Mouse (Mus musculus) kidney, adult 2 months (tissue): ENCODE measurements at regions not wholly inside any gene's neighbourhood (a gene's known extent, or its start where the extent isn't known, plus 50 kb on each side); places are given as distances from the start of the nearest gene placed in this dataset.

Experiments used
- DNase-seq: peaks from one replicate; pipeline ENCODE4 v3.0.0; 2021
- H3K27ac ChIP-seq: fragments of 200-500 bp; 2 replicates; pipeline ENCODE4 v1.5.1; 2012; ENCODE audit warnings: low read depth, low read length, control low read depth, inconsistent platforms; ENCODE audit not compliant: insufficient read depth
- H3K27me3 ChIP-seq: fragments of 200-500 bp; replicated peaks from 2 replicates; pipeline ENCODE4 v1.6.1; 2012; ENCODE audit warnings: mild to moderate bottlenecking, moderate library complexity, low read length, inconsistent platforms; ENCODE audit not compliant: control insufficient read depth, insufficient read depth
- H3K36me3 ChIP-seq: fragments of 200-500 bp; 2 replicates; pipeline ENCODE4 v1.6.1; 2012; ENCODE audit warnings: mild to moderate bottlenecking, moderate library complexity, low read length, inconsistent platforms; ENCODE audit not compliant: control insufficient read depth, insufficient read depth
- H3K4me1 ChIP-seq: fragments of 200-500 bp; 2 replicates; pipeline ENCODE4 v1.6.1; 2011; ENCODE audit warnings: low read length; ENCODE audit not compliant: control insufficient read depth, insufficient read depth
- H3K4me3 ChIP-seq: fragments of 200-500 bp; 2 replicates; pipeline ENCODE4 v1.5.1; 2011; ENCODE audit warnings: mild to moderate bottlenecking, low read depth, low read length, control low read depth; ENCODE audit not compliant: insufficient read depth
- CTCF ChIP-seq: fragments of 200-500 bp; conservative IDR thresholded peaks from 2 replicates; pipeline ENCODE4 v1.5.1; 2011; ENCODE audit warnings: low read depth, mild to moderate bottlenecking, control low read depth, low read length, moderate library complexity, mixed read lengths; ENCODE audit not compliant: insufficient read depth, insufficient read length
- POLR2A ChIP-seq: fragments of 200-500 bp; IDR thresholded peaks from one replicate; pipeline ENCODE4 v1.6.1; 2011; ENCODE audit warnings: low read depth, low read length, control low read depth
- WGBS: fragments of 180-500 bp; shearing (Covaris S2); methylation state at CpG from one replicate; pipeline ENCODE4 v1.1.7; 2018; 5-methylcytosine and 5-hydroxymethylcytosine counted together

DNA sequence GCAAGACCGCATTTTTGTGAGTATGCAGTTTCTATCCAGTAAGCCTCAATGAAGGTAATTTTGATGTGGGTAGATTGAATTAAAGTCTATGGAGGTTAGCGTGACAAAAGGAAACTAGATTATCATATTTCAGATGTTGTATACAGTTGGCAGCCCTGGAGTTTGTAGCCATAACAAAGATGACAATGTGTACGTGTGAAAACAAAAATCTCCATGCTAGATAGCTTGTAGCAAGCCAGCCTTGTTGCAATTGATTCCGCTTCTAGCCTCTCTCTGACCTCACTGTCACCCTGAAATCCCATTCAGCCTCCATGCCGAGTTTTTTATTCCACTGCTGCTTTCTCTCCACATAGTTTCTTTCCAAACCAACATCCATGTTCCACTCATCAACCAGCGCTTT lies 248.4 kb downstream of the Fign start:
- Histone ChIP-seq H3K27me3 (no peaks in the 10 kb centered on the region), H3K36me3 (no peaks in the 10 kb centered on the region), H3K4me1 (no peaks in the 10 kb centered on the region), H3K4me3 (no peak overlapping the region), H3K27ac (no peak overlapping the region)
- no peak for TF ChIP-seq POLR2A
- TF ChIP-seq CTCF = no peak
- no peak for DNase-seq
- WGBS = 87% methylated on average over 6 of the region's 6 CpGs

DNA sequence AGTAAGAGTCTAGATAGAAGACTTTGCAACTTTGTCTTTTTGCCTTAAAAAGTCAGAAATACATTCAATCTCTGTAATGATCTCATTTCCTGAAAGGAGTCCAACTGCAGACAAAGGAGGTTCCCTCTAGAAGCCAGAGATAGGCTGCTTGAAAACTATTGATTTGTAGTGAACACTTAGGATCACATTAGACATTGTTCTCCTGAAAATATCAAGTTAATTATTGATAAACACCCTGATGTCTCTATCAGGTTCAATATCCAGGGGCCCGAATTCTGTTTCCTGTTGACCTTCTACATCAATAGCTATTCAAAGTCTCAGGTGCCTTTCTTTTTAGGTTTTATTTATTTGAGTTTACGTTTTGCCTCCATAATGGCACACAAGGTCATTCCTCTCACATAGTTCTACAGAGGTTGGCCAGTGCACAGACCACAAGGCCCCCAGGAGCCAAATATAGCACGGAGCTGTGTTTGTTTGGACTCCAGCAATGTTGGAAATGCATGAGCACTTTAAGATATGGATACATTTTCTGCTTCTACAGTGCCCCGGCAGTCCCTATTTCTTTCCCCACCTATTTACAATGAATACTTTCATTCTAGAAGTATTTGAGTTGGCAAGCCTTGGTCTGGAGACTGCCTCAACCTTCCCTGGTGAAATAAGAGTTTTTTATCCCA lies 265.7 kb downstream of the Fign start:
- WGBS = 58% methylated on average over 4 of the region's 4 CpGs
- Histone ChIP-seq H3K27me3 (no peaks in the 10 kb centered on the region), H3K36me3 (no peaks in the 10 kb centered on the region), H3K4me3 (no peak overlapping the region), H3K27ac (no peak overlapping the region), H3K4me1 (no peaks in the 10 kb centered on the region)
- no peak for TF ChIP-seq POLR2A
- TF ChIP-seq CTCF = no peak
- no peak for DNase-seq

DNA sequence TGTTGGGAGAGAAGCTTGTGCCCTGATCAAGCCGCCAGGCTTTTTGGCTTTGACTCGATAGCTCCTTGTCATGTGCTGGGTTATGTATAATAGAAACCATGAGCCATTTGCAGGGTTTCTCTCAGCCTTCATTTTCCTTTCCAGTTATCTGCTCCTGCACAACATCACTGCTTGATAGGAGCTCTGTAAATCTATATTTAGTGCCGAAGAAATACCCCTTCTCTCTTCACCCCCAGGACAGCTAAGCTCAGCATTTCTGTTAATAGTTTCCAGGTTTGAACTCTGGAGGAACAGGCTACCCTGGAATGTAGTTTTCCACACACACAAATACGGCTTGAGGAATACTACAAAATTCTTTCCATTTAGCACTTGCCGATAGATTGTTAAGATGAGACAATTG lies 267.4 kb downstream of the Fign start:
- TF ChIP-seq CTCF (no peak), POLR2A (no peak)
- Histone ChIP-seq H3K27ac (no peak overlapping the region), H3K4me1 (no peaks in the 10 kb centered on the region), H3K27me3 (no peaks in the 10 kb centered on the region), H3K36me3 (no peaks in the 10 kb centered on the region), H3K4me3 (no peak overlapping the region)
- 71% methylated on average over 5 of the region's 5 CpGs for WGBS
- DNase-seq = no peak

DNA sequence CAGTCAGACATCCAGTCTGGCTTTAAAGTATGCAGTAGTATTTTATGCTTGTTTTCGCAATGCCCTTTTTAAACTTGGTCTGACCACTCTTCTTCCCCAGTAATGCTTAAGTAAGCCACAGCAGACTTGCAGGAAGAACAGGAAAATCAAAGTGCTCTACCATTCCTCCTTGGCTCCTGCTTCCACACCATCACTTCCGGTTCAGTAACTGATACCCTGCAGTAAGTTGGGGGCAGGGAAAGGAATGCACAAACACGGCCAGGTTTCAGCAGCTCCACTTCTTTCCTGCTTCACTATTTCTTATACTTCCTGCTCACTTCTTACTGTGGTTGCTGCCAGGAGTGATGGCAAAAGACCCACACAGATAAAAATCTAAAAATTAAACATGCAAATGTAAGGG lies 269.2 kb downstream of the Fign start:
- 34% methylated on average over 3 of the region's 3 CpGs for WGBS
- TF ChIP-seq CTCF (no peak), POLR2A (no peak)
- H3K4me1 ChIP-seq = no peaks in the 10 kb centered on the region
- H3K36me3 ChIP-seq = no peaks in the 10 kb centered on the region
- H3K27ac ChIP-seq = no peak overlapping the region
- no peaks in the 10 kb centered on the region for H3K27me3 ChIP-seq
- H3K4me3 ChIP-seq = no peak overlapping the region
- DNase-seq = peak; percentile 10

DNA sequence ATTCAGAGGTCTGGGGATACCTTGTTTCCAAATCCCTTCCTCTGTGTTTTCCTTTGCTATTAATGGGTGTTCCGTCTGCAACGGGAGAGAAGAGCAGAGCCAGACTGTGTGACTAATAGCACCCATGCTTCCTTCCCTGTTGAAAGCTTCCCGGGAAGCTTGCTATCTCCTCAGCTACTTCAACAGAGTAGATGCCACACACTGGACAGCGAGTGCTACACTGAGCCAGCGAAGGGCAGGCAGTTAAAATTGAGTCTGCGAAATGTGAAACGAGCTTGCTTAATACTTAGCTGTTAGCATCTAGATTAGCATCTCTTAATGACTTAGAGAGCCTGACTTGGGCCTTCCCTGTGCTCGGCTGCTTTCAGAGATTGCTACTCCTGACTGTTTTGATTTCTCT lies 278.4 kb downstream of the Fign start:
- Histone ChIP-seq H3K4me3 (no peak overlapping the region), H3K27me3 (no peaks in the 10 kb centered on the region), H3K4me1 (no peaks in the 10 kb centered on the region), H3K27ac (no peak overlapping the region), H3K36me3 (no peaks in the 10 kb centered on the region)
- no peak for TF ChIP-seq CTCF
- TF ChIP-seq POLR2A = no peak
- no peak for DNase-seq
- WGBS = 19% methylated on average over 8 of the region's 8 CpGs
